Mouse (Mus musculus): ENCODE results near the gene Dse.

GRCm38 (mm10) chr10:34172663-34173282 lies 34.7 kb downstream of the Dse start:
- TF ChIP-seq CTCF (IDR thresholded peaks at IDR 0.05; ENCODE audit: low read depth) (no peak), EP300 (IDR thresholded peaks at IDR 0.05; ENCODE audit: low read depth) (no peak)

Data from liver, postnatal 0 days (tissue).